Mouse (Mus musculus): ENCODE data around the gene Slc7a14.
"Not testable (repeated sequence)": the region's sequence is repeated elsewhere in the genome, so short reads cannot be mapped to it uniquely, and the experiment has no call there.

Slc7a14 gene

DNA sequence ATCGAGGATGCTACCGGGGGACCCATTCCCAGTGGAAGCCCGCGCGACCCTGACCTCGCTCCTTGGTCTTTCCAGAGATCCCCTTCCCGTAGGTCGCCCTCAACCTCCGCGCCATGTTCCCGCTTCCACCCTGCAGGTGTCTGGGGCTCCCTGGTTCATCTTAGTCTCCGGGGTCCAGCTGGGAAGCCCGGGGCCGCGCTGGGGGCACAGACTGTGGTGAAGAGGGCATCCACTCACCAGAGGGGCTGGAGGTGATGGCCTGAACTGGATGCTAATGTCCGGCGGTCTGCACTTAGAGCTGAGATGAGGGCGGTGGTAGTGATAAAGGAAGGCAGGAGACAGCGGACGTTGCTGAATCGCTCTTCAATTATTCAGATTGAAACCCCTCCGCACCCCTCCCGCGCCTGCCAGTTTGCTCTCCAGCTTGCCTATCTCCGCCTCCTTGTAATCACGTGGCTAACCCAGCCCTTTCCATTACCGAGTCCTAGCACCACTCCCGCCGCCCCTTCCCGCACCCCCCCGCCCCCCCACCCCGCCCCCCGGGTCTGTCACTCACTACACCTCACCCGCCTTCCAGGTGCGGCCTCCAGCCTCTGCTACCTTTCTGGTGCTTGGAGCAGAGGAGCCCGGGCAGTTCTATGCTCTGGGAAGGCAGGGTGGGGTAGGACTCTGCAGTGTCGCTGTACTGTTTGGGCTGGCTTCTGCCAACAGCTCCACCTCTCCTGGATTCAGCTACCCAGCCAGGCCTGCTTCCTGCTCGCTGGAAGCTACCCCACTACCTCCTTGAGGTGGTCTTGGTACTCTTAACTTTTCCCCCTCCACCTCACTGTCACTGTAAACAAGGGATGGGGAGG lies at the start of gene Slc7a14:
Slc7a14 (minus strand) TSS at position 445 of the 854 bp plus-strand sequence.
- peak; percentile 83 for ATAC-seq (ENCODE audit: insufficient number of reproducible peaks, low FRiP score, low TSS enrichment)

DNA sequence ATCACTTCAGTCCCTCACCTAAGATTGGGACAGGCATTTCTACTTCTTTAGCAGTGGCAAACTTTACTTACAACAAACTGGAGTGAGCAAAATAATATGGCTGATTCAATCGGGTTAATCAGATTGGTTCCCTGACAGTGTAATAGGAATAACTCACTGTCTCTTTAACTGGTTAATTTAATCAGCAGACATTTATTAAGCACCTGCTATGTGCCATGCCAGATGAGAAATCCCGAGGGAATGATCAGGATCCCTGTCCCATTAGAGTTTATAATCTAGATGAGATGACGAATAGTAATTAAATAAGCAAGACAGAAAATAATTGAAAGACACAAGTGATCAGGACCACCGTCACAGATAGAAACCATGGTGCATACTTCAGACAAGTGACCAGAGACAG lies 36.4 kb upstream of the Slc7a14 start:
- no peak for ATAC-seq (ENCODE audit: insufficient number of reproducible peaks, low FRiP score, low TSS enrichment)

DNA sequence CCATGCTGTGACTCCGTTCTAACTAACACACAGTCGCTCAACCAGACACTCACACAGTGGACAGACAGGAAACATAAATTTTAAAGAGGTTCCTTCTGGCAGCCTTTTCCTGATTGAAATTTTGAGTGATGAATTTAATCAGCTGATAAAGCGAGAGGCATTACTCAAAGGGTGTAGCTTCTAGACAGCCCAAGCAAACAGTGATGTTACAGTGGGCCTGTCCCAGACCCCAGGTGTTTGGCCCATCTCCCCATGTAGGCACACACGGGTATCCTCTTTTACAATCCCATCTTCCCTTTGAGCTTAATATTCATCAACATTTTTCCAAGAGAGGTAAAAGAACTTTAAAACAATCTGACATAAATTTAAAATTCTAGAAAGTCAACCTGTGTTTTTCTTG lies 35.6 kb upstream of the Slc7a14 start:
- no peak for ATAC-seq (ENCODE audit: insufficient number of reproducible peaks, low FRiP score, low TSS enrichment)

DNA sequence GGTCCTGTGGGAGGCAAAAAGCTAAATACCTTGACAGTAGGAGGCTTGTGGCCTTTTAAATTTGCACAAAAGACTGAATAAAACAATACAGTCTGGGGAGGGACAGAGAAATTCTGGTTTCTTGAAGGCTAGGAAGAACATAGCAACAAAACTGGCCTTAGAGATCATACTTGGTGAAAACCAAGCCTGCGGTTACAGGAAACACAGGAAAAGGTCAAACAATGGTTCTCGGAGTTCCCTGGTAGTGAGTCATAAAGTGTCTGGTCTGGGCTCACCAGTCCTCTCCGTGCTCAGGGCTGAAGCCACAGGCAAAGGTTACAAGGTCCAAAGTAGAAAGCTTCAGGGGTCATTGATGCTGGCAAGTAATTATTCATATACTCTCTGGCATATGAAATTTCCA lies 29.1 kb upstream of the Slc7a14 start:
- ATAC-seq (ENCODE audit: insufficient number of reproducible peaks, low FRiP score, low TSS enrichment) = no peak

DNA sequence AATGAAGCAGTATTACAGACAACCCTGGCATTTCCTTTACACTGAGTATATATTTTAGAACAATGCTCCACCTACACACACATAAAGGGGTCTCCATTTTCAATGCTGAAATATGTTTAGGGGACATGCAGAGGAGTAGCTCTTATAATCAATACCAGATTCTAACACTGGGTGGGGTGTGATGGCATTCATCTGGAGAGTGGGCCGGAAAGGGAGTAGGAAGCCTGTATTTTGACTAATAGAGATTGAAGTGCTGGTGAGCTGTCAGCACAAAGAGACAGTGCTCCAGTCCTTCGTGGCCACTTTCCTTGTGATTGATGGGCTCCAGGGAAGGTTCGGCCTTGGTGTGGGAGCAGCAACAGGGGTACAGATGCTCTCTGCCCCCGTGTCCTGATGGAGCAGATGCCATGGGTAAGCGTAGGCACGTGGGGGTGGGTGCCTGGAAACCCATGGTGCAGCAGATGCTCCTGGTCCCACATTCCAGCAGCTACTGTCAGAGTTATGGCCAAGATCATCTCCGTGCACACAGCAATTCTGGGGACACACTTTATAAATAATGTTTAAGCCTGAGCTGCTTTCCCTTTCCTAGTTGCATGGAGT lies 18.2 kb upstream of the Slc7a14 start:
- ATAC-seq (ENCODE audit: insufficient number of reproducible peaks, low FRiP score, low TSS enrichment) = no peak

DNA sequence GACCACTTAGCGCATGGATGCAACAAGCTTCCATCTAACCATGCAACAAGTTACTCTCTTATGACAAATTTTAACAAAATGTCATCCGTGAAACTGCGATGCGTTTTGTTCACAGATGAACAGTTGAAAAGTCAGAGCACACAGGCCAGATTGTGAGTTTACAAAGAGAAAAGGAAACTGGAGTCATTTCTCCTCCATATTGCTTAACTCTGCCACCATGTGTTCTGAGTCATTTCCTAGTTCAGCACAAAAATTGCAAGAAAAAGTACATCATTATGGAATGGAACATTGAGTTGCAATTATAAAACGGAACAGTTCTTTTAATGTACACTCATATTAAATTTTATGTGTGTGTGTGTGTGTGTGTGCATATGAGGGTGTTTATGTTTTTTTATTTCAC lies 17.6 kb upstream of the Slc7a14 start:
- ATAC-seq (ENCODE audit: insufficient number of reproducible peaks, low FRiP score, low TSS enrichment) = no peak

DNA sequence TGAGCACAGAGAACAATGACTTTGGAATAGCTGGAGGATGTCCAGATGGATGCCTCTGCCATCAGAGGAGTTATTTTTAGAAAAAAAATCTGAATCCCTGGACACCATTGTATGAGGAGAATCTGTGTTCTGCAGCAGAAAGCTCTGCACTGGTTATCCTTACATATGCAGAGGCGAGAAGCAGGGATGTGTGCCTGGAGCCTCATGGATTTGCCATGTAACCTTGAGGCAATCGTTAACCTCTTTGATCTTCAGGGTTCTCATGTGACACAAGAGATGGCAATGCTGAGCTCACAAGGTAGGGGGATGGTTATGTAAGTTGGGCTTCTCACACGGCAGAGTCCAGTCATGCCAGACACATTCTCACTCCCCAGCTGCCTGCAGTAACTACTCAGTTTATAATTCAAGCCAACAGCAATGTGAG lies 14.1 kb upstream of the Slc7a14 start:
- 0 out of 2 replicates have a peak, but pooled peaks have one; percentile 45 for ATAC-seq (ENCODE audit: insufficient number of reproducible peaks, low FRiP score, low TSS enrichment)

DNA sequence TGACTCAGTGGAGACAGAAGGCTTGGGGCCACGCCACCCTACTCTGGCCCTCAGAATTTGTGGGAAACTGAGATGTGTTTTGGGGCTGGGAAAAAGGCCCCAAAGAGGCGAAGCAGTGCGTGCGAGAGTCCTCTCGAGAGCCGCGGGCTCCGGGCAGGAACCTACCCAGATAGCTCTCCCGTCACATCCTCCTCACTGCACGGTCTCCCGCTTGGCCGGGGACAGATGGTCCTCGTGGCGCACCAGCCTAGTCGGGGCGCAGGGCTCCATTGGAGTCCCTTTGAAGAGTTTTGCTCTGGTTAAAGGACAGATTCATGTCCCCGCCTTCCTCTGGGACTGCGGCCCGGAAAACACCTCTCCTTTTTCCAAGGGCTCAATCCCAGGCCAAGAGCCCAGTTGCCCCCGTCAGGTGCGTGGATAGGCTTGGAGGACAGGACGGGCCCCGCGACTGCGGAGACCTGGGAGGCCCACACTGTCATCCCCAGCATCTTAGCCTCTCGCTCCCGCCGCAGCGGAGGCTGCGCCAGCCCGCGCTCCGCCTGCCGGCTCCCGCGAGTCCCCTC lies 726 bp downstream of the Slc7a14 start:
- peak; percentile 74 for ATAC-seq (ENCODE audit: insufficient number of reproducible peaks, low FRiP score, low TSS enrichment)

DNA sequence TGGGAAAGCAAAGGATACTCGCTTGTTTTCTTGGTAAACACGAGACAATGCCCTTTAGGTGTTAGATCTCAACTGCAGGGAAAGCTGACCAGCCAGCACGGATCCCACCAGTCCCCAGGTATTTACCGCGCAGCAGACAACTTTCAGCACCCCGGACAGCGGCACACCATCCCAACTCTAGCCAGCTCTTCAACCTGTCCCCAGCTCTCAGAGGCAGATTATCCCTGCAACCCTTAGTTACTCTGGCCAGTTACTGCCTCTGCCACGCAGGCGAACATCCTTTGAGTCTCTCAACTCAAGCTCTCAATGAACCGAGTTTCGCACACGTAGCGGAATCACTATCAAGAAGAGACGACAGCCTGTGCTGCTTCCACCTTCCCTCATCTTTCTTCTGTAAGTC lies 1.3 kb downstream of the Slc7a14 start:
- no peak; the same call in 1 of the 2 replicates for ATAC-seq (ENCODE audit: insufficient number of reproducible peaks, low FRiP score, low TSS enrichment)

DNA sequence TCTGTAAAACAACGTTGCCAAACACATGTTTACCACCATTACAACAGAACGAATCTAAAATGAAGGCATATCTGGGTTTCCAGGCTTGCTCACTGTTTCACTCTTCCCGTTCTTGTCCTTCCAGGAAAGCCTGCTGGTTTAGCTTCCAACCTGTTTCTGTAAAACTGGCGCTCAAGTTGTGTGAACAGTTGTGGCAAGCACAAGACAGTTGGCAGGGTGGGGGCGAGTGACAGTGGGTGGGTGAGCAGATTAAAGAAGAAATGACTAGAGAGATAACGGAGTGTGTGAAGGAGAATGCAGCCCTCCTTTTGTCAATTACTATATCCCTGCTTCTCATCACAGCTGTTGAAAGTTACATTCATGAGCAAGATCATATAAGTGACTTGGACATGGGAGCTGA lies 2.2 kb downstream of the Slc7a14 start:
- ATAC-seq (ENCODE audit: insufficient number of reproducible peaks, low FRiP score, low TSS enrichment) = no peak

DNA sequence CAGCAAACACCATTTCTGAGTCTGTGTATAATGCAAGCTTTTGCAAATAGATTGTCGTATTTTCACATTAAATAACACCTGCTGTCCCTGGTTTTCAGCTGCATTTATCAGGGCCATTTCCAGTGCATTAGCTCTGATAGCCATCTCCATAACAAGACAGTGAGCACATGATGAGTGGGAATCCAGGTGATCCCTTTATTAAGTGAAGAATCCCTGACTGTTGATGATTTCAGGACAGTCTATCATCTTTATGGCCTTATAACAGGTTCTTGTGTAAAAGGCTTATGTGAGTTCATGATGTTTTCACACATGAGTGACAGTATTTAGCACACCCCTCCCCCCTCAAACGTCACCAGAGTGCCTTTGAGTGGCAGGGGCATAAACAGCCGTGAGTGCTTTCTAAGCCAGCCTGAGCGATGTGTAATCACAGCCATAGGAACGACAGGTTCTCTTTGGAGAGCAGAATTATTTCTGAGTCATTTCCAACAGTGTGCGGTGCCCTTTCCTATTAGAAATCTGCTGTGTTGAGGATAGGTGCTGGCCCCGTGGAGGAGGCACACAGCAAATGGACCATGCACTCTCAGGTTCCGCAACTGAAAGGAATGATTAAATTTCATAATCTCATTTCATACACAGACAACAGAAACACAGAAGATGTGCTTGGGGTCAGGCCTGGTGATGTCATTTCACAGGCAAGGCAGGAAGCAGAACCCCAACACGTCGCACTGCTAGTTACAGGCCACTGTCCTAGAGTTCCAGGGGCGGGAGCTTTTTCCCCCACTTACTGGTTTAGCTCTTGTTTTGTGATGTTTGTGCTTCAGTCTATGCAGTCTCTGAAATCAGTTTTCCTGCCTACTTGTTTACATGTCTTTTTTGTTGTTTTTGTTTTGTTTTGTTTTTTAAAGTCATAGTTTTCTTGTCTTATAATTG lies 18.2 kb downstream of the Slc7a14 start:
- ATAC-seq (ENCODE audit: insufficient number of reproducible peaks, low FRiP score, low TSS enrichment) = no peak

DNA sequence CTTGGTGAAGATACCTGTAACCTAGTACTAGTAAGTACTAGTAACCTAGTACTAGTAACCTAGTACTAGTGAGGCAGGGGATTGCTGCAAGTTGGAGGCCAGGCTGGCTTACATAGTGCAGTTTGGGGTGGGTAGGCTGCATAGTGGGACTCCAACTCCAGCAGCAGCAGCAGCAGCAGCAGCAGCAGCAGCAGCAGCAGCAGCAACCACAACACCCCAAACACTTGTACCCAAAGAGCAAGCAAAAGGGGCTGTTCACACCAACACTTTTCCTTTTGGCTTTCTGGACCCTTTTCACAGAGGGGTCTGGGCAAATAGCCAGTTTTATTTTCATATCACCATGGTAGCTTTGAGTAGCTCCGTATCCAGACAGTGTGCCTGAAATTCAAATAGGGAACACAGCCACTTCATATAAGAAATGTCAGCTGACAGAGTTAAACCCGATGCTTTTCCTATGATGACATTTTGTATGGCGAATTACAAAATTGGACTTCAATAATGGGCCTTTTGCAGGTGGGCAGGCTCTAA lies 22.7 kb downstream of the Slc7a14 start:
- no peak for ATAC-seq (ENCODE audit: insufficient number of reproducible peaks, low FRiP score, low TSS enrichment)

DNA sequence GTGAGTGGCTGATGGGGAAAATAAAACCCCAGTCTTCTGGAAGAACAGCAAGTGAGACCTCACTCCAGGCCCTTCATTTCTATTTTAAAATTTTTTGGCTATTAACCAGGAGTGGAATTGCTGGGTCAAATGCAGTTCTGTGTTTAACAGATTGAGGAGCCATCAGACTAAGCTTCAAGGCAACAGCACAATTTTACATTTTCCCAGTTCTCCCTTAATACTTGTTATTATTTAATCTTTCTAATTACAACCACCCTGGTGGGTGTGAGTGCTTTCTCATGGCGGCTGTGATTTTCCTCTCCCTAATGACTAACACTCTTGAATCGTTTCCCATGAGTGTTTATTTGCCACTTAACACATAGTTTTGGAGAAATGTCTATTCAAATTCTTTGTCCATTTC lies 29.1 kb downstream of the Slc7a14 start:
- no peak for ATAC-seq (ENCODE audit: insufficient number of reproducible peaks, low FRiP score, low TSS enrichment)

DNA sequence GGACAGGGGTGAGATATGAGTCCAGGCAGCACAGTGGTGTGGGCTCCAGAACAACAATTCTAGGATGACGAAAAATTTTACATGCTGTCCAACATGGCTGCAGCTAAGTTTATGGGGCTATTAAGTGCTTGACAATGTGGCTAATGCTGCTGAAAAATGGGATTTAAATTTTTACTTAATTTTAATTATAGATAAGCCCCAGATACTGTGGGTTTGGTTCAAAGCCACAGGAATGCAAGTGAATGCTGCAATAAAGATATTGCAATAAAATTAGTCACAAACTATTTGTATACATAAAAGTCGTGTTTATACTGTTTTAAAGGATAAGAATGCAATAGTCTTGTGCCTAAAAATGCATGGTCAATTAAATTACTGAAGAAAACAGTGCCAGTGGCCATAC lies 35.3 kb downstream of the Slc7a14 start:
- ATAC-seq (ENCODE audit: insufficient number of reproducible peaks, low FRiP score, low TSS enrichment) = no peak

DNA sequence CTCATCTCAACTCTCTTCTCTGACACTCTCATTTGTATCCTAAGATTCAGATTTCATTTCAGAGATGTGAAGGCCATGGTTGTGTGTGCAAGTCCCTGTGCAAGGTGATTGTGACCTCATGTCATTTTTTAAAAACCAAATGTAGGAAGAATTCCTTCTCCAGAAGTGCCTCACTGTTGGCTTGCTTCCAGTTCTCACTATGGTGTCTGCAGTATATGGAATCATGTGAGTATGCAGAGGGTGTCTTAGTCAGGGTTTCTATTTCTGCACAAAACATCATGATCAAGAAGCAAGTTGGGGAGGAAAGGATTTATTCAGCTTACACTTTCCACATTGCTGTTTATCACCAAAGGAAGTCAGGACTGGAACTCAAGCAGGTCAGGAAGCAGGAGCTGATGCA lies 36.9 kb downstream of the Slc7a14 start:
- ATAC-seq (ENCODE audit: insufficient number of reproducible peaks, low FRiP score, low TSS enrichment) = not testable (repeated sequence)

DNA sequence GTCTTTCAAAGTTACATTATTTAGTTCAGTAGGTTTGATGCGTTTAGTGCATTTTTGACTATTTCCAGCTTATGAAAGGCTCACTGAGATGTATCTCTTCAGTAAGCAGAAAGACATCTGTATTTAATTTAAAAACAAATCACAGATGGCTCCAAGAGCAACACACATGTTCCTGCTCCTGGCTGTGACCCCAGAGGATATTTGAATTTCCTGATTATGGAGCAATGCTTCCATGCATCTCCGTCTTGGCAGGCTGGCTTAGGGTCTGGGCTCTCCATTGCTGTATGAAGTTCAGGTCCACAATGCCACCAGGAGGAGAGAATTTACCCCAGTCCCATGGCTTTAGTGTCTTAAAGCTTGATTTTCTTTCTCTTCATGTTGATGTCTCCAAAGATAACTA lies 37.5 kb downstream of the Slc7a14 start:
- no peak for ATAC-seq (ENCODE audit: insufficient number of reproducible peaks, low FRiP score, low TSS enrichment)

DNA sequence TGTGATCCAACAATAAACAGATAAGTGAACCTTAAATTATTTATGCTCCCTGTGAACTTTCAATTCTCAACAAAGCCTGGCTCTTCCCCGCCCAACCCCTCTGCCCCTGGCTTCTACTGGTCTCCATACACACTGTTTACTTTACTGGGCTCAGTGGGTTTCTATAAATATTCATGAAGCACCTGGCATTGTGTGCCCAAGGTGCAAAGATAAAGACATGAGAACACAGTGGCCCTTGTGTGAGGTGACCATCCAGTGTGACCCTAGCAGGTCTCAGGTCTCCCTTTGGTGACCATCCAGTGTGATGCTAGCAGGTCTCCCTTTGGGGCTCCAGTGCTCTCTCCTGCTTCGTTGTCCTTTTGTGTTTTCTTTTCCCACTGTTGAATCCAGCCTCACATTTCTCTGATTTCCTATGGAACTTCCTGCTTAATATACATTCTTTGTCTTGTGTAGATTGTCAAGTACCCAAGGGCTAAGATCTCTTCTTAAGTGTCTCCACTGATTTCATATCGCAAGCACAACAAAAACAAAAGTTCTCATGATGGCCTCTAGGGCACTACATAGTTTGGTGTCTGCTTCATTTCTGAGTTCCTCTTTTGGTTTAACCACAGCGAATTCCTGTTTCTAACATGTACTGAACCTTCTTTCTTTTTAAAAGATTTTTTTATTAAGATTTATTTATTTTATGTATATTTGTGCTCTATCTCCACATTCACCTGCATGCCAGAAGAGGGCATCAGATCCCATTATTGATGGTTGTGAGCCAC lies 40.4 kb downstream of the Slc7a14 start:
- ATAC-seq (ENCODE audit: insufficient number of reproducible peaks, low FRiP score, low TSS enrichment) = no peak

DNA sequence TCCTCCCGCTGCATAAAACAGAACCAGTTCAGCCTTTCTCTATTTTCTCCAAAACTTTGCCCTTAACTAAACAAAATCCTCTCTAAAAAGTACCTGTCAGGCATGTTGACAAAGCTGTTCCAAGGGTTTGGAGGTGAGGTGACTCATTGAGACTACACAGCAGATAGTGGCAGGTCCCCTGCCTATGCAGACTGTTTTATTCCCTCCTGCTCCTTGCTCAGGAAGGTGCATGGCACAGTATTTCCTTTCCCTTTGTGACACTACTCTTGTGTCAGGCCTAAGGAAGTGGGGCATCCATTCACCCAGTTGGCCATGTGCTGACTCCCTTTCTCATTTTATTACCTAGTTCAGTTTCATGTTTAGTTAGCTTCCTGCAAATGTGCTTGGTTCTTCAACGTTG lies 42.3 kb downstream of the Slc7a14 start:
- ATAC-seq (ENCODE audit: insufficient number of reproducible peaks, low FRiP score, low TSS enrichment) = no peak

DNA sequence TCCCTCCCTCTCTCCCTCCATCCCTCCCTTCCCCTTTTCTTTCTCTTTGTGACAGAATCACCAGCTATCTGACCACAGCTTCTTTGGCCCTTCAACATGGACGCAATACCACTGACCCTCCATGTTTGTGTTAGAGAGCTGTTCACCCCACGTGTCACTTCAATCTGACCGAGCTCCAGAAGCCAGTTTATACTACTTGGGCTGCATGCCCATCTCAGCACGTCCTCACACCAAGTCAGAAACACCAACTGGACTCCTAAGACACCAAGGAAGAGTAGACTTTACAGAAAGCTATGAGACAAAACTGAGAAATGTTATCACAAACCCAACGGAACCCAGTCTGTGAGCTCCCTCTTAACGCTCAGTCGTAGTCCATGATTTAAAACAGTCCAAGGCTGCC lies 43.2 kb downstream of the Slc7a14 start:
- ATAC-seq (ENCODE audit: insufficient number of reproducible peaks, low FRiP score, low TSS enrichment) = no peak

DNA sequence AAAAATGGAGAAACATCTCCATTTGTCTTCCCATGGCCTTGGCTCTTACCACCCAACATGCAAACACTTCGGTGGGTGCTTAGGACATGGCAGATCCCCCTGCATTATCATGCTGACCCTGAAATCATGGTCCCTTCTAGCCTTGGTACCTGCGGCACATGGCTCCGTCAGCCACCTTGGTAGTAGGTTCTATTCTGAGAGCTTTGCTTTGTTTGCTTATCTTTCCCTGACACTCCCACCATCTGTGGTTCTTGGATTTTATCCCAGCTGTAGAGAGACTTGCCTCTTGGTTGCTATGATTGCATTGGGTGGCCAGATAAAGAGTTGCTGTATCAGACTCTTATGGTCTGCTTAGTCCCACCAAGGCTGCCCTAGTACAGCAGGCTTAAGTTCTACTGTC lies 46.6 kb downstream of the Slc7a14 start:
- ATAC-seq (ENCODE audit: insufficient number of reproducible peaks, low FRiP score, low TSS enrichment) = peak; percentile 77

All from cerebellum, adult (tissue).